Mouse (Mus musculus) myocyte (in vitro differentiated cells): Measurements from ENCODE around the gene Hnmt. TPM values are rescaled to one million over a fixed set of nuclear protein-coding genes. Genes with fewer than 3 reads are reported as not detected.
"Not testable (repeated sequence)": the region's sequence is repeated elsewhere in the genome, so short reads cannot be mapped to it uniquely, and the experiment has no call there.

Source experiments
- H3K27me3 ChIP-seq: one replicate; pipeline ENCODE4 v1.6.1; 2011; ENCODE audit not compliant: control insufficient read depth, insufficient read depth, insufficient read length
- H3K36me3 ChIP-seq: one replicate; pipeline ENCODE4 v1.6.1; 2011; ENCODE audit not compliant: control insufficient read depth, insufficient read depth
- H3K4me2 ChIP-seq: one replicate; pipeline ENCODE4 v1.6.1; 2011; ENCODE audit warnings: low read depth, control low read depth
- H3K4me3 ChIP-seq: one replicate; pipeline ENCODE4 v1.5.1; 2011; ENCODE audit warnings: mild to moderate bottlenecking, control low read depth, moderate library complexity
- H3K79me2 ChIP-seq: one replicate; pipeline ENCODE4 v1.6.1; 2011; ENCODE audit not compliant: control insufficient read depth, insufficient read depth
- H3ac ChIP-seq: one replicate; pipeline ENCODE4 v1.6.1; 2011; ENCODE audit not compliant: control insufficient read depth, insufficient read length
- CEBPB ChIP-seq: IDR thresholded peaks from 2 replicates; pipeline ENCODE4 v1.6.1; 2011; ENCODE audit warnings: mild to moderate bottlenecking, moderate library complexity; ENCODE audit not compliant: poor library complexity, insufficient read depth, severe bottlenecking
- E2F4 ChIP-seq: IDR thresholded peaks from one replicate; pipeline ENCODE4 v1.6.1; 2011; ENCODE audit warnings: mild to moderate bottlenecking, control low read depth, moderate library complexity; ENCODE audit not compliant: insufficient read depth
- MAX ChIP-seq: IDR thresholded peaks from one replicate; pipeline ENCODE4 v1.6.1; 2011; ENCODE audit warnings: low read depth, mild to moderate bottlenecking, control low read depth
- MYOD1 ChIP-seq, 3 experiments: IDR thresholded peaks; one replicate each; pipeline ENCODE4 v1.6.1; 2011; ENCODE audit warnings: control low read depth in 2 of 3, low read depth in 2 of 3, mild to moderate bottlenecking in 2 of 3, moderate library complexity in 1 of 3; ENCODE audit not compliant: insufficient read length in 2 of 3, control insufficient read depth in 1 of 3
- MYOG ChIP-seq, 3 experiments: IDR thresholded peaks; one replicate each; pipeline ENCODE4 v1.6.1; 2011; ENCODE audit warnings: control low read depth in 2 of 3, low read depth in 2 of 3, mild to moderate bottlenecking in 2 of 3; ENCODE audit not compliant: insufficient read length in 2 of 3, control insufficient read depth in 1 of 3, insufficient read depth in 1 of 3
- POLR2A ChIP-seq: IDR thresholded peaks from one replicate; pipeline ENCODE4 v1.6.1; 2011; ENCODE audit warnings: low read depth, mild to moderate bottlenecking, control low read depth, moderate library complexity; ENCODE audit not compliant: insufficient read length
- POLR2AphosphoS2 ChIP-seq: IDR thresholded peaks from one replicate; pipeline ENCODE4 v1.6.1; 2011; ENCODE audit warnings: low read depth, control low read depth; ENCODE audit not compliant: insufficient read length
- REST ChIP-seq: IDR thresholded peaks from one replicate; pipeline ENCODE4 v1.6.1; 2011; ENCODE audit warnings: mild to moderate bottlenecking, control low read depth, moderate library complexity; ENCODE audit not compliant: insufficient read depth, insufficient read length
- SRF ChIP-seq: IDR thresholded peaks from one replicate; pipeline ENCODE4 v1.6.1; 2011; ENCODE audit warnings: low read depth; ENCODE audit not compliant: control insufficient read depth, insufficient read length
- TCF12 ChIP-seq: IDR thresholded peaks from one replicate; pipeline ENCODE4 v1.6.1; 2011; ENCODE audit warnings: mild to moderate bottlenecking, control low read depth; ENCODE audit not compliant: poor library complexity, insufficient read depth, severe bottlenecking
- TCF3 ChIP-seq: IDR thresholded peaks from one replicate; pipeline ENCODE4 v1.6.1; 2011; ENCODE audit warnings: low read depth, control low read depth; ENCODE audit not compliant: insufficient read length
- USF1 ChIP-seq: IDR thresholded peaks from one replicate; pipeline ENCODE4 v1.6.1; 2011; ENCODE audit warnings: low read depth, mild to moderate bottlenecking, control low read depth, moderate library complexity
- polyA plus RNA-seq: library from polyadenylated mRNA; unstranded; fragments of >200 nt; fragmentation: generic; extraction: Trizol; gene quantifications from one replicate; pipeline ENCODE4 v1.2.1, GENCODE M21; 2012; ENCODE audit warnings: missing spikeins

The Hnmt gene
- polyA plus RNA-seq, 1 experiment: not detected

DNA sequence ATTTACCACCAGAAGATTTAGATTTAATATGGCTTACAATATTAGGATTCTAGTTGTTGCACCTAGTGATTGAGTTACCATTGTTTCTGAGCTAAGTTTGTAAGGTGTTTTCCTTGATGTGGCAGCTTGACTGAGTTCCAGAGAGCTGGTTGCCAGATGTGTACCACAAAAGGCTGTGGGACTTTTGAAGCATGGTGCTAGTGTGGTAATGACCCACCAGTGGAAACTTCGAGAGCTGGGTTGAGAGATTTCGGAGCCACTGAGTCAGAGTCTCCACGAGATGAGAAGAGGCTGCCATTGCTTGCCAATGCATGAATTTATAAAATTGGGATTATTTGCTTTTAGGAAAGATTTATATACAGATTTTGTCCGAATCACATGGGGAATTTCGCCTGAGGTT is 34.2 kb downstream of the Hnmt start:
- Histone ChIP-seq H3K4me3 (no peak overlapping the region), H3ac (no peak overlapping the region), H3K36me3 (no peaks in the 10 kb centered on the region), H3K4me2 (no peak overlapping the region), H3K79me2 (no peaks in the 10 kb centered on the region), H3K27me3 (no peaks in the 10 kb centered on the region)
- TF ChIP-seq TCF3 (no peak), POLR2AphosphoS2 (no peak), E2F4 (no peak), CEBPB (no peak), SRF (no peak), POLR2A (no peak)

DNA sequence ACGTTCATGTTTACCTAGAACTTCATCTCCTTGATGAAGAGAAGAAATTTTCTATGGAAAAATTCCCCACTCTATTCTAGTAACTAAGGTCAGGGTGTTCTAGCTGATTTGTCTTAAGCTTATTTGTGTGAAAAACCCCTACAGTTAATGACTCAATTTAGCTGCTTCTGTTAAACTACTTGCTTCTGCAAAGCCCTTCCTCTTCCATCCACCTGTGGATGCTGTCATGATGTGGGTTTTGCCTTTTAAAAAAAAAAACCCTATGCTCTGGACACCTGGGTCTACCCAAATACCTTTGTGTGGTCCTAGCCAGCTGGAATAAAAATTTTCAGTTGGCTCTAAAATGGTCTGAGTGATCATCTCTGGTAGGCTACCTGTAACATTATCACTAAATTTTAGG is 49.9 kb downstream of the Hnmt start:
- TF ChIP-seq CEBPB (no peak), SRF (no peak), MYOD1 (IDR thresholded peaks at IDR 0.05; ENCODE audit: control insufficient read depth in 1 of 3, insufficient read length in 2 of 3, low read depth in 2 of 3) (no peak), USF1 (no peak), E2F4 (no peak), TCF12 (no peak), POLR2AphosphoS2 (no peak), REST (no peak), TCF3 (no peak), MYOG (IDR thresholded peaks at IDR 0.05; ENCODE audit: control insufficient read depth in 1 of 3, insufficient read depth in 1 of 3, insufficient read length in 2 of 3, low read depth in 2 of 3) (no peak), MAX (no peak)
- Histone ChIP-seq H3K79me2 (no peaks in the 10 kb centered on the region), H3K4me2 (no peak overlapping the region), H3K4me3 (no peak overlapping the region), H3ac (no peak overlapping the region), H3K27me3 (no peaks in the 10 kb centered on the region), H3K36me3 (no peaks in the 10 kb centered on the region)

DNA sequence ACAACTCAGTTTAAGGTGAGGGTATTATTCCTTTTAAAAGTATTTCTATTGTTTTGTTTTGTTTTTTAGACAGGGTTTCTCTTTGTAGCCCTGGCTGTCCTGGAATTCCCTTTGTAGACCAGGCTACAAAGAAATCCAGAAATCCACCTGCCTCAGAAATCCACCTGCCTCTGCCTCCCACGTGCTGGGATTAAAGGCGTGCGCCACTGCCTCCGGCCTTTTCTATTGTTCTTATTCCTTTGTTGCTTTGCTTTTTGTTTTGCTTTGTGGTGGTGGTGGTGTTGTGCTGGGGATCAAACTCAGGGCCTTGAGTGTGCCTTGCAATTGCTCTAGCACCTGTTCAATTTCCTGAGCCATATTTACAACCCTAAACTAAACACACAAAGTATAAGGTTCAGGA is 50.4 kb downstream of the Hnmt start:
- TF ChIP-seq MYOG (IDR thresholded peaks at IDR 0.05; ENCODE audit: control insufficient read depth in 1 of 3, insufficient read depth in 1 of 3, insufficient read length in 2 of 3, low read depth in 2 of 3): no peak
- no peak for TF ChIP-seq REST
- no peak for TF ChIP-seq MYOD1 (IDR thresholded peaks at IDR 0.05; ENCODE audit: control insufficient read depth in 1 of 3, insufficient read length in 2 of 3, low read depth in 2 of 3)
- TF ChIP-seq E2F4: no peak
- no peak overlapping the region for H3ac ChIP-seq
- no peaks in the 10 kb centered on the region for H3K27me3 ChIP-seq
- no peak overlapping the region for H3K4me3 ChIP-seq
- H3K79me2 ChIP-seq: no peaks in the 10 kb centered on the region
- H3K4me2 ChIP-seq: no peak overlapping the region
- H3K36me3 ChIP-seq: no peaks in the 10 kb centered on the region

DNA sequence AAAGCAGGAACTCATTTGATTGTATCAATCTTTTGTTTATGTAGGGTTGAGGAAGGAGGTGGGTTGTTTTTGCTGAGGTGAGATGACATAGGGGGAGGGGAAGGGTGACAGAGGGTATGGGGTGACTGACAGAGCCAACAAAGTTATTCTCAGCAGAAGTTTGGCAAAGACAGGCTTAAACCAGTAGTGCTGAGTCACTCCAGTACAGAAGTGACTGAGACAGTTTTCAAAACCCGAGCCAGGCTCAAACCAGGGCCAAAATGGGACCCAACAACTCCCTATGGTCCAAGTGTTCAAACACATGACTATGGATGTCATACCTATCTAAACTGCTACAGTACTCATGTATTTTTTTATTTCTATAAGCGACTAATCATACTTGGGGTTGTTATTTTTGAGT is 52.4 kb downstream of the Hnmt start:
- Histone ChIP-seq H3ac (no peak overlapping the region), H3K36me3 (no peaks in the 10 kb centered on the region), H3K27me3 (no peaks in the 10 kb centered on the region), H3K79me2 (no peaks in the 10 kb centered on the region), H3K4me3 (no peak overlapping the region), H3K4me2 (no peak overlapping the region)
- no peak for TF ChIP-seq E2F4
- TF ChIP-seq MAX: no peak
- TF ChIP-seq POLR2A: no peak
- no peak for TF ChIP-seq CEBPB
- no peak for TF ChIP-seq MYOG (IDR thresholded peaks at IDR 0.05; ENCODE audit: control insufficient read depth in 1 of 3, insufficient read depth in 1 of 3, insufficient read length in 2 of 3, low read depth in 2 of 3)
- no peak for TF ChIP-seq TCF3
- TF ChIP-seq SRF: no peak
- TF ChIP-seq TCF12: no peak
- no peak for TF ChIP-seq USF1
- TF ChIP-seq MYOD1 (IDR thresholded peaks at IDR 0.05; ENCODE audit: control insufficient read depth in 1 of 3, insufficient read length in 2 of 3, low read depth in 2 of 3): no peak
- TF ChIP-seq REST: no peak
- TF ChIP-seq POLR2AphosphoS2: no peak

DNA sequence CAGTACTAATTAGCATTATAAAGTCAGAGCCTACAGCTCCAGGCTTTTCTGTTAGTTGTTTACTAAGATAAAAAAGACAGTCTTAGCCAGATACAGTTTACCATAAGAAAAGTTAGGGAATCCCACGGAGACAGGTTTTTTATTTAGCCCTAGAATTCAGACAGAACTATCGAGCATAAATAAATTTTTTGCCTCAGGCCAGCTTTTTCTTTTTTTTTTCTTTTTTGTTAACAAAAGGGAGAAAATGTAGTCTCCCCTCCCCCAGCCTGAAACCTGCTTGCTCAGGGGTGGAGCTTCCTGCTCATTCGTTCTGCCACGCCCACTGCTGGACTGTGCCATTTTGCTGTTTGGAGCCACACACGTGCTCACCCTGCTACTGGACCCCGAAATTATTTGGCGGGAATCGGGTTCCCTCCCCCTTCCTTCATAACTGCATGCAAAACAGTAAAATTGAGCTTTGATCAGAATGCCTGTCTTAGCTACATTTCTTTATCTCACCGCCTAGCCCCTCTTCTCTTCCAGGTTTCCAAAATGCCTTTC is 59.1 kb downstream of the Hnmt start:
- H3K4me3 ChIP-seq, H3K27me3 ChIP-seq, H3K4me2 ChIP-seq, H3K79me2 ChIP-seq, H3ac ChIP-seq, H3K36me3 ChIP-seq: not testable (repeated sequence)

DNA sequence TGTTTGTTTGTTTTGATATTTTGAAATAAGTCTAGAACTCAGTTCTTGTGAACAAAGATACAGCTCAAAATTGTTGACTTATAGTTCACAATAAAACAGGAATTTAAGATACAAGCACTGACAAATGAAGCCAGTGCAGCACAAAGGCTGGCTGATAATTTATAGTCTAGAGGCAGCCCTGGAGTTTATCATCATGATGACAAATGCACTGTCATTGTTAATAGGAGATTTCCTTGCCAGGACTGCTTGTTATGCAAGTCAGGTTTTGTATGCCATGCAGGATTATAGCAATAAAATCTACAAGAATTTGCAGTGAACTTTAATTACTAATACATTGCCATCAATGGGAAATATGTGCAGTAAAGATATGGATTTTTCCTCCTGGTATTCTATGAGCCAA is 61.9 kb downstream of the Hnmt start:
- Histone ChIP-seq H3K36me3 (no peaks in the 10 kb centered on the region), H3K79me2 (no peaks in the 10 kb centered on the region), H3K4me2 (no peak overlapping the region), H3ac (no peak overlapping the region), H3K4me3 (no peak overlapping the region), H3K27me3 (no peaks in the 10 kb centered on the region)
- TF ChIP-seq TCF3 (no peak), REST (no peak), USF1 (no peak), POLR2AphosphoS2 (no peak), MYOG (IDR thresholded peaks at IDR 0.05; ENCODE audit: control insufficient read depth in 1 of 3, insufficient read depth in 1 of 3, insufficient read length in 2 of 3, low read depth in 2 of 3) (no peak), POLR2A (no peak), MYOD1 (IDR thresholded peaks at IDR 0.05; ENCODE audit: control insufficient read depth in 1 of 3, insufficient read length in 2 of 3, low read depth in 2 of 3) (no peak), TCF12 (no peak), E2F4 (no peak), MAX (no peak), CEBPB (no peak), SRF (no peak)
